Mouse (Mus musculus) large intestine, adult 2 months (tissue): ENCODE data around the gene Map2k4. TPM values are rescaled to one million over a fixed set of nuclear protein-coding genes. Genes with fewer than 3 reads are reported as not detected.

ENCODE experiments used
- DNase-seq: peaks from one replicate; pipeline ENCODE4 v3.0.0-alpha.2; 2012; ENCODE audit warnings: low read depth, low spot score
- WGBS: fragments of 180-500 bp; shearing (Covaris S2); methylation state at CpG from one replicate; pipeline ENCODE4 v1.1.7; 2018; 5-methylcytosine and 5-hydroxymethylcytosine counted together
- polyA plus RNA-seq: library from polyadenylated mRNA; depleted of rRNA; stranded (reverse); fragments of >200 nt; gene quantifications from 2 replicates; pipeline ENCODE4 v1.2.3, GENCODE M21; 2012; rRNA removed

Map2k4 gene
- polyA plus RNA-seq = 17.9 and 26.6 TPM in 2 replicates

GRCm38 (mm10) chr11:65788154-65788553 is at the start of gene Map2k4:
Map2k4 (minus strand) TSS chr11:65788297.
- under 1% methylated on average over 33 of the region's 36 CpGs for WGBS

DNA sequence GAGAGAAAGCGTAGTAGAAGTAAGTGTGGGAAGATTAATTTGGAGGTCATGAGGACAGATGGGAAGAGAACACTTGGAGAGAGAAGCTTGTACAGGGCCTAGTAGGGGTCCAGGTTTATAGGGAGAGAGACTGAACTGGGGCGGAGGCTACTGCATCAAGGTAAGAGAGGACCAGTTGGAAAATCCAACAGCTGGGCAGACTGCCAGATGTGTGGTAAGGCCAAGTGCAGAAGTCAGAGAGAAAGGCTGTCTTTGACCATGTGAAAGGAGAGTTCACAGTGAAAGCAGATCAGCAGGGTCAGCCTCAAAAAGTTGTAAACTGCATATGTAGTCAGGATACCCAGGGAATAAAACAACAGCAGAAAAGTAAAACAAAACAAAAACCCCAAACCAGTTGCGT is 36.5 kb upstream of the Map2k4 start:
- no peak for DNase-seq
- 82% methylated on average over 3 of the region's 3 CpGs for WGBS

More at GRCm38 (mm10) chr11:65788154-65788553, at the start of gene Map2k4:
- peak; percentile 70 for DNase-seq

- no peak for DNase-seq
- 29% methylated on average over 7 of the region's 7 CpGs for WGBS
These were observed 32.8 kb upstream of the Map2k4 start for GRCm38 (mm10) chr11:65820877-65821276.

GRCm38 (mm10) chr11:65820280-65820679 is 32.2 kb upstream of the Map2k4 start:
- 86% methylated on average over 5 of the region's 5 CpGs for WGBS
- DNase-seq = no peak

DNA sequence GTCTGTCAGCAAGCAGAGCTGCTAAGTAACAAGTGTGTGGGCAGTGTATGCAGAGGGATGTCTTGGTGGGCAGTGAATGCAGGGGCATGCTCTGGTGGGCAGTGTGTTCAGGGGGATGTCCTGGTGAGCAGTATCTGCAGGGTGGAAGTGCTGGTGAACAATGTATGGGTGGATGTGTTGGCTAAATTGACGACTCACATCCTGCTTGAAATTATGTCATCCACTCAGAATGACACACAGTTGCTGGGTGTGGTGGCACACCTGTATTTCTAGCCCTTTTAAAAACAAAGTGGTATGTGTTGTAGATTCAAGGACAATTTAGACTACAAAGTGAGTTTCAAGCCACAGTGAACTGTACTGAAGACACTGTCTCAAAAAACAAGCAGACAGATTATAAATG is 30.1 kb upstream of the Map2k4 start:
- DNase-seq = no peak
- WGBS = 20% methylated on average over 1 of the region's 1 CpGs

DNA sequence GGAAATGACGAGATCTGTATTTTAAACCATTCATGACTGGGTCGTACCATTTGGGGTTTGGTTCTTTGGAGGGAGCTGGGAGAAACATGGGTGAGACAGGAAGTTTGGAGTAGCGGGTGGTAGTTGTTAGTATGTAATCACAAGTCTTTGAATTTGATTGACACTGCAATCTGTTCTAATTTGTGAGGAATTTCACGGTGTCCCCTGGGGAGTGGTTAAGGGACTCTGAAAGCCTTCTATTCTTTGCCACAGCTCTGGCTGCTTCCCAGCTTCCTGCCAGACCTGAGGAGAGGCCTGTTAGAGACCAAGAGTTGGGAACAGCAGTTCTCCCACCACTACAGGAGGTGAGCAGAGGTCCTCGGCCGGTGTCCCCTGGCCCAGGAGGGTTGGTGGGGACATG is 28.1 kb upstream of the Map2k4 start:
- WGBS = 86% methylated on average over 6 of the region's 6 CpGs
- no peak for DNase-seq

DNA sequence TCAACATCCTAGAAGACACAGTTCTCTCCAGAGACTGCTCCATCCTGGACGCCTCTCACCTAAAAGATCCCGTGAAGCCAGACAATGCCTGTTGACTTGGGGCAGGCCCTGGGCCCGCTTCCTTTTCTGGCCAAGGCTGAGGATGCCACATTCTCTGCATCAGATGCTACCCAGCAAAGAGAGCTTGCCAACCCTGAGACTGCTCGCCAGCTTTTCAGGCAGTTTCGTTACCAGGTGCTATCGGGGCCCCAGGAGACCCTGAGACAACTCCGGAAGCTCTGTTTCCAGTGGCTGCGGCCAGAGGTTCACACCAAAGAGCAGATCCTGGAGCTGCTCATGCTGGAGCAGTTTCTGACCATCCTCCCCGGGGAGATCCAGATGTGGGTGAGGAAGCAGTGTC is 26.3 kb upstream of the Map2k4 start:
- DNase-seq = no peak
- 96% methylated on average over 9 of the region's 9 CpGs for WGBS

GRCm38 (mm10) chr11:65812088-65812487 is 24.0 kb upstream of the Map2k4 start:
- no peak for DNase-seq
- WGBS = 59% methylated on average over 5 of the region's 5 CpGs

DNA sequence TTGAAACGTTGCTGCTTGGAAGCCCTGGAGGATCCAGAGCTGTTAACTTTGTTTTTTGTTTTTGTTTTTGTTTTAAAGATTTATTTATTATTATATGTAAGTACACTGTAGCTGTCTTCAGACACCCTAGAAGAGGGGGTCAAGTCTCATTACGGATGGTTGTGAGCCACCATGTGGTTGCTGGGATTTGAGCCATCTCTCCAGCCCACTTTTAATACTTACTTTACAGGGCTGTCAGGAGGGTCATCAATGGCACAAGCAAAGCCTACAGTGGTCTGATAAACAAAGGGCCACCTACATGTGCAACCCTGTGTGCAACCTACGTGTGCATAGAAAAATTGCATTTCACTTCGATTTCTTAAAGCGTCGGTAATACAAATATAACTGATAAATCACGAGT is 19.5 kb upstream of the Map2k4 start:
- no peak for DNase-seq
- WGBS = 38% methylated on average over 7 of the region's 7 CpGs

DNA sequence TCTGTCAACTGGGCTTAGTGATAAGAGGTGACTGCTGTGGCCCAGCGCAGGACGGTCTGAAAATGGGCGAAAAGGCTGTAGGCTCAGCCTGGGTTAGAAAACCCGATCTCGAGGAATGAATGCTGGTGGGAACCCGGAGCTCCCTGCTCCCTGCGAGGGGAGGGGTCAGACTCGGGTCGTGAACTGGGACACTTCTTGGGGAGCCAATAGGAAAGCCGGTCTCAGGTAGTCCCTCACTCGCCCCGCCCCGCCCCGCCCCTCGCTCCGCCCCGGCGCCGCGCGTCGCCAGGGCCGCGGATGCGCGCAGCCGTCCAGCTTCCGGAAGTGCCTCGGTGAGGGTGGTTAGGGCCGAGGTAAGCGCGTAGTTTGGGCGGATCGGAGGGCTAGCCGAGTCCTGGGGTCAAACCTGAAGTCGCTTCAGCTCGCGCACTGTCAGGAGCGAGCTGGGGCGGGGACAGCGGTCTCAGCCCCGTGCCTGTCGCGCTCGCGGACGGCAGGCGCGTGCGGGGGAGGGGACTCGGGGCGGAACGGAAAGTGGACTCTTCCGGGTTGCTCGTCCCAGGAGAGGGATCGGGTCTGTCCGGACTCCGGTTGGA is 18.9 kb upstream of the Map2k4 start, which contains the start of gene Zkscan6:
Gene Zkscan6 (plus strand): TSS at position 267 of the 596 bp plus-strand sequence.
- DNase-seq = peak; percentile 81
- under 1% methylated on average over 58 of the region's 58 CpGs for WGBS

GRCm38 (mm10) chr11:65806321-65806904 is 18.3 kb upstream of the Map2k4 start:
- WGBS = under 1% methylated on average over 20 of the region's 20 CpGs
- DNase-seq = peak; percentile 70

DNA sequence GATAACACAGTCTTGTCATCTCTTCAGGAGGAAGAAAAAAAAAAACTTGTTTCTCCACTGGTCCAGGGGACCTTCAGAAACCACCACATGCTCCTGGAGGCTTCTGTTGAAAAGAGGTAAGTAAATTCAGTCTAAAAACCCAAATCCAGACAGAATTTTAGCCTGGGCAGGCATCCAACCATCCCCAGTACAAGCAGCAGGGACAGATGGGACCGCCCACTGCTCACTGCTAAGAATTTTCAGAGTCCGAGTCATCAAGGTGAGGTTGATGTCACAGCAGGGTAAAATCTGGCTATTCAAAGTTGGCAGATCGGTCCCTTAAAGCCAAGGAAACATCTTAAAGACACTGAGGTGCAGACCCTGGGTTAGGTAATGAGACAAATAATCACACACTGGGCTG is 13.8 kb upstream of the Map2k4 start:
- no peak for DNase-seq
- WGBS = 67% methylated on average over 3 of the region's 3 CpGs

DNA sequence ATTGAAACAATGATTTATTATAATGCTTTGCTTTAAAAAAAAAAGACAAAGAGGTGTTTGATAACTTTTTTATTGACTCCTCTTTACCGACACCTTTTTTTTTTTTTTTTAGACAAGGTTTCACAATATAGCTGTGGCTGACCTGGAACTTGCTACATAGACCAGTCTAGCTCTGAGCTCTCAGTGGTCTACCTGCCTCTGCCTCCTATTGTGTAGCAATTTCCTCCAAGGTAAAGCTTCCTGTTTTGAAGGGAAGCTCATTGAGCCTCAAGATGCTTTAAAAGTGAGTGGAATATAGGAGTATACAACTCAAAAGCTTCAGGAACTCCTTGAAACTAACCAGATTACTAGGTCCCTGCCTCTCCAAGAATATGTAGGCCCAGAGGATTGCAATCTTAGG is 7.8 kb upstream of the Map2k4 start:
- DNase-seq = no peak
- 55% methylated on average over 1 of the region's 1 CpGs for WGBS

DNA sequence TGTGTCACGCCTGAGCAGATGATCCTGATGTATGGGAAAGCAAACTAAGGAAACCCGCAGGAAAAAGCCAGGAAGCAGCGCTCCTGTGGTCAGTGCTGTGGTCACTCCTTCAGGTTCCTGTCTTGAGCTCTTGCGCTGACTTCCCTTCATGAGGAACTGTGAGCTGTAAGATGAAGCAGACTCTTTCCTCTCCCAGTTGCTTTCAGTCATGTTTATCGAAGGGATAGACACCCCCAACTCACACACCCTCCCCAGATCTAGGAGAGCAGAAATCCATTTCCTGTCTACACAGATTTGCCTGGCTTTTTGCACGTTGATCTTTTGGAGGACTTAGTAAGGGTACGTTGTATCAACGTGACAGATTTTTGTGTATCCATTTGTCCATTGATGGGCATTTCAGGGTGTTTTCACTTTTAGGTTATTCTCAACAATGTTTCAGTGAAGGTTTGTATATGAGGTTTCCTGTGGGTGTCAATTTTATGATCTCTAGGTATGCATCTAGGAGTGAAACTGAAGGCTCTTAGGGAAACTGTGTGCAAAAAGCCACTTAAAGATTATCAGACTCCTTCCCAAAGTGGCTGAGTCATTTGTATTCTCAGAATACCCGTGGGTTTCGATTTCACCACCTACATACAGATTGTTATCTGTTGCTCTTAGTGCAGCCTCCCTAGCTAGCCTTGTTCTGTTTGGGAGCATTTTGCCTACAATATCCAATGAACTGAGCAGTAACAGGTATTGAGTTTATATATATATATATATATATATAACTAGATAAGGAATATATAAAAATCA is 6.5 kb upstream of the Map2k4 start:
- DNase-seq = no peak
- WGBS = 63% methylated on average over 10 of the region's 10 CpGs

GRCm38 (mm10) chr11:65787421-65788151 is 511 bp downstream of the Map2k4 start:
- 1% methylated on average over 71 of the region's 71 CpGs for WGBS
- DNase-seq = no peak

DNA sequence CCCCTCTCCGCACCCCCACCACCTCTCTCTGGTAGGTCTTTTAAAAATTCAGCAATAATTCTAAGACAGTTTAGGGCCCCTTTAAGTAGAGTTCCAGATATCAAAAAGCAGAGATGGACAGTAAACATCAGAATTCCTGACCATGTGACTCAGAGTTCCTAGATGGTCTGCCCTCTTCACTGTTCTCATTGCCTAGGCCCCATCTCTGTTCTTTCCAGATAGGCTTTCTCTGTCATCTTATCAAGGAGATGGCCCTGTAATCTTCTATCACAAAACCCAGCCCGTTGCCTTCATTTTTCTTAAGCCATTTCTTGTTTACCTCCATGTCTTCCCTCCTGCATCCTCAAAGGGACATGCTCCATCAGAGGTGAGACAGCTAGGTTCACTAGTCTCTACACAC is 1.9 kb downstream of the Map2k4 start:
- WGBS = 72% methylated on average over 2 of the region's 2 CpGs
- DNase-seq = no peak

- no peak for DNase-seq
- 61% methylated on average over 3 of the region's 3 CpGs for WGBS
These were observed 6.5 kb downstream of the Map2k4 start for GRCm38 (mm10) chr11:65781596-65781995.

- 97% methylated on average over 1 of the region's 1 CpGs for WGBS
- no peak for DNase-seq
These were observed 8.5 kb downstream of the Map2k4 start for GRCm38 (mm10) chr11:65779578-65779977.

DNA sequence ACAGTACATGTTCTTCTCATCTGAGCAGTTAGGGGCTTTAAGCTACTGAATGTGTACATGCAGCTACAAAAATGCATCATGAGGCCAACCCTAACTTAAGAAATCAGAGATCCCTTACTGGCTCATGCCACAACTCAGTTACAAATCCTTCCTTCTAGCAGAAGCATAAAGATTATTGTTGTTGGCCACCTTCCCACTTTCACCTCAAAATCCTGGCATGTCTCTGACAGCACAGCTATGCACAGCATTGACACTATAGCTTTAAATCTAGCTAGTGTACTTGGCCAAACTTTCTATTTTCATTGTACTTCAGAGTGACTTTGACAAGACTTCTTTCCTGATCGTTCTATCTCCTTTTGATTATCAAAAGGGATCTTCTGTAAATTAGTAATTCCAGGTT is 9.0 kb downstream of the Map2k4 start:
- WGBS = 26% methylated on average over 1 of the region's 1 CpGs
- DNase-seq = no peak

DNA sequence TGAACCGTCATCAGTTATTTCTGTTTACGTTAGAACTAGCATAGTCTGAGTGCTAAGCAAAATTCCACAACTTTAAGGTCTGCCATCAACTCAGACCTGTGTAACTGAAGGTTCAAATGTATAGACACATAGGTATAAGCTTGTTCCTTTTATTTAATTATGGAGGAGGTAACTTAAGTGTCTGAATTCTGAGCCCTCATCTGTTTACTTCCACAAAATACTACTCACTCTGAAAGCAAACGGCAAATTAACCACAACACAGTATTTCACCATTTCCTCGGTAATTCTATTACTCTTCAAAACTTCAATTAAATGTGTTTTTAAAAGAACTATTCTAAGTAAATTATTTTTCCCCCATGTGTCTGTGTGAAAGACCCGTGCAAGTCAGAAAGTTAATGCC is 10.3 kb downstream of the Map2k4 start:
- DNase-seq = no peak
- WGBS = 54% methylated on average over 5 of the region's 5 CpGs
